Mouse (Mus musculus) spleen, adult 2 months (tissue): Measurements from ENCODE around the gene Gtf2b.

ENCODE experiments used
- CTCF ChIP-seq: fragments of 200-500 bp; IDR thresholded peaks from 2 replicates; pipeline ENCODE4 v1.5.1; 2011; ENCODE audit warnings: mild to moderate bottlenecking, inconsistent platforms; ENCODE audit not compliant: insufficient read depth, insufficient read length, insufficient replicate concordance; ENCODE audit errors: extremely low read depth
- POLR2A ChIP-seq: fragments of 200-500 bp; IDR thresholded peaks from 2 replicates; pipeline ENCODE4 v1.6.1; 2011; ENCODE audit warnings: low read depth, low read length, inconsistent platforms

GRCm38 (mm10) chr3:142755132-142755867 is 9.5 kb upstream of the Gtf2b start:
- TF ChIP-seq POLR2A, result no peak
- TF ChIP-seq CTCF, result no peak
